Mouse (Mus musculus) heart, embryonic 14.5 days (tissue): ENCODE measurements around the gene Jarid2. TPM values are rescaled to one million over a fixed set of nuclear protein-coding genes. Genes with fewer than 3 reads are reported as not detected.

ENCODE experiments used
- ATAC-seq: fragments of 200-750 bp; cut with Nextera tagmentation; 2 replicates; pipeline ENCODE4 v1.8.0; 2017; ENCODE audit warnings: low read depth, moderate TSS enrichment; ENCODE audit not compliant: insufficient number of reproducible peaks, insufficient read depth, low FRiP score
- H3K27ac ChIP-seq, 2 experiments: fragments of 200-500 bp in 1 of 2; fragments of 300-500 bp in 1 of 2; sonication (generic) in 1 of 2; replicated peaks in 1 of 2; 2 replicates each; pipeline ENCODE4 v1.5.1; 2012 to 2014; ENCODE audit warnings: low read depth in 2 of 2, low read length in 2 of 2, control low read depth in 1 of 2, mild to moderate bottlenecking in 1 of 2, mixed read lengths in 1 of 2; ENCODE audit not compliant: control insufficient read depth in 1 of 2, insufficient read depth in 1 of 2
- H3K27me3 ChIP-seq: fragments of 300-500 bp; sonication (generic); 2 replicates; pipeline ENCODE4 v1.6.1; 2014; ENCODE audit warnings: mild to moderate bottlenecking, low read length, control low read depth; ENCODE audit not compliant: control insufficient read depth, insufficient read depth
- H3K36me3 ChIP-seq: fragments of 300-500 bp; sonication (generic); 2 replicates; pipeline ENCODE4 v1.6.1; 2014; ENCODE audit warnings: mild to moderate bottlenecking, control low read depth, low read length, mixed read lengths; ENCODE audit not compliant: control insufficient read depth, insufficient read depth
- H3K4me1 ChIP-seq, 2 experiments: fragments of 200-500 bp in 1 of 2; fragments of 300-500 bp in 1 of 2; sonication (generic) in 1 of 2; 2 replicates each; pipeline ENCODE4 v1.6.1; 2012 to 2014; ENCODE audit warnings: low read length in 2 of 2, control low read depth in 1 of 2, mixed read lengths in 1 of 2; ENCODE audit not compliant: control insufficient read depth in 2 of 2, insufficient read depth in 2 of 2
- H3K4me2 ChIP-seq: fragments of 300-500 bp; sonication (generic); 2 replicates; pipeline ENCODE4 v1.6.1; 2014; ENCODE audit warnings: mild to moderate bottlenecking, low read length
- H3K4me3 ChIP-seq, 2 experiments: fragments of 200-500 bp in 1 of 2; fragments of 300-500 bp in 1 of 2; sonication (generic) in 1 of 2; 2 replicates each; pipeline ENCODE4 v1.5.1; 2012 to 2014; ENCODE audit warnings: low read length in 2 of 2, mild to moderate bottlenecking in 2 of 2, control low read depth in 1 of 2, low read depth in 1 of 2, moderate library complexity in 1 of 2; ENCODE audit not compliant: control insufficient read depth in 1 of 2, insufficient read depth in 1 of 2
- H3K9ac ChIP-seq: fragments of 300-500 bp; sonication (generic); 2 replicates; pipeline ENCODE4 v1.6.1; 2014; ENCODE audit warnings: mild to moderate bottlenecking, low read length
- H3K9me3 ChIP-seq: fragments of 300-500 bp; sonication (generic); 2 replicates; pipeline ENCODE4 v1.6.1; 2016; ENCODE audit warnings: low read length, control low read depth; ENCODE audit not compliant: control insufficient read depth
- WGBS: fragments of 180-500 bp; shearing (Covaris S2); extraction: QIAGEN DNeasy Blood & Tissue Kit; methylation state at CpG from one replicate; pipeline ENCODE4 v1.1.7; 2014; 5-methylcytosine and 5-hydroxymethylcytosine counted together
- polyA plus RNA-seq: library from polyadenylated mRNA; unstranded; fragments of >200 nt; fragmentation: Nextera tagmentation; extraction: Ambion mirVana; gene quantifications from 2 replicates; pipeline ENCODE4 v1.2.1, GENCODE M21; 2014

Gene Jarid2
- polyA plus RNA-seq, 1 experiment from 2014 or later: 17.4 TPM

GRCm38 (mm10) chr13:44770808-44771605 is 41.7 kb downstream of the Jarid2 start:
- H3K9ac ChIP-seq: no peak overlapping the region
- no peaks in the 10 kb centered on the region for H3K27me3 ChIP-seq
- H3K27ac ChIP-seq: no peak overlapping the region
- ATAC-seq: no peak
- WGBS: 49% methylated on average over 5 of the region's 5 CpGs
- no peaks in the 10 kb centered on the region for H3K36me3 ChIP-seq
- no peak overlapping the region for H3K4me3 ChIP-seq
- no peaks in the 10 kb centered on the region for H3K9me3 ChIP-seq
- H3K4me2 ChIP-seq: no peak overlapping the region
- peaks cover 0 to 18% of the 10 kb centered on the region in 2 experiments; a peak in 2 of 4 replicates for H3K4me1 ChIP-seq

DNA sequence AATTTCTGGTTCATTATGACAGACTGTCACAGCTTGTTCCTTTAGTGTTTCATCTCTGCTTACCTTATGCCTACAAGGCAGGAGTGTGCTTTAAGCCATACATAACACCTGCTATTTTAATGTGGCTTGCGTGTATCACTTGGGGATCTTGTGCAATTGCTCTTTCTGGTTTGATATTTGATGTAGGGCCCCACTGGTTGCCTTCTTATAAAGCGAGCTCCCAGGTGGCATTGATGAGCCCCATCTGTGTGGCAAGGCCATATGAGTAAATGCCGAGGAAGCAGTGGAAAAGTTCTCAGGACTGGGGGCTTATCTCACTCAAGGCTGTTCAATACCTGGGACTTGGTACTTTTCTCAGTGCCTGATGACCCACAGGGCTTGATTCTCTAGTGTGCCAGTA is 43.5 kb downstream of the Jarid2 start:
- H3K4me3 ChIP-seq: no peak overlapping the region
- no peak for ATAC-seq
- no peak overlapping the region for H3K27ac ChIP-seq
- no peaks in the 10 kb centered on the region for H3K27me3 ChIP-seq
- H3K4me1 ChIP-seq: peaks cover 0 to 17% of the 10 kb centered on the region in 2 experiments; a peak in 2 of 4 replicates
- 97% methylated on average over 3 of the region's 3 CpGs for WGBS
- no peak overlapping the region for H3K4me2 ChIP-seq
- no peak overlapping the region for H3K9ac ChIP-seq
- no peaks in the 10 kb centered on the region for H3K36me3 ChIP-seq
- no peaks in the 10 kb centered on the region for H3K9me3 ChIP-seq

- 0 out of 2 replicates have a peak, but pooled peaks cover 4% of the 10 kb centered on the region for H3K36me3 ChIP-seq
- H3K27me3 ChIP-seq: no peaks in the 10 kb centered on the region
- H3K4me1 ChIP-seq: peaks cover 0 to 12% of the 10 kb centered on the region in 2 experiments; a peak in 1 of 4 replicates
- H3K27ac ChIP-seq: no peak overlapping the region
- ATAC-seq: no peak
- H3K9ac ChIP-seq: no peak overlapping the region
- 79% methylated on average over 4 of the region's 4 CpGs for WGBS
- H3K4me3 ChIP-seq: no peak overlapping the region
- no peak overlapping the region for H3K4me2 ChIP-seq
- no peaks in the 10 kb centered on the region for H3K9me3 ChIP-seq
These were observed 45.1 kb downstream of the Jarid2 start for GRCm38 (mm10) chr13:44774351-44774750.

GRCm38 (mm10) chr13:44775396-44775795 is 46.1 kb downstream of the Jarid2 start:
- no peak for ATAC-seq
- Histone ChIP-seq H3K36me3 (0 out of 2 replicates have a peak, but pooled peaks cover 4% of the 10 kb centered on the region), H3K4me3 (no peak overlapping the region), H3K4me2 (no peak overlapping the region), H3K9me3 (no peaks in the 10 kb centered on the region), H3K9ac (no peak overlapping the region), H3K4me1 (peaks cover 0 to 8% of the 10 kb centered on the region in 2 experiments; a peak in 2 of 4 replicates), H3K27ac (no peak overlapping the region), H3K27me3 (no peaks in the 10 kb centered on the region)
- WGBS: 80% methylated on average over 3 of the region's 3 CpGs

DNA sequence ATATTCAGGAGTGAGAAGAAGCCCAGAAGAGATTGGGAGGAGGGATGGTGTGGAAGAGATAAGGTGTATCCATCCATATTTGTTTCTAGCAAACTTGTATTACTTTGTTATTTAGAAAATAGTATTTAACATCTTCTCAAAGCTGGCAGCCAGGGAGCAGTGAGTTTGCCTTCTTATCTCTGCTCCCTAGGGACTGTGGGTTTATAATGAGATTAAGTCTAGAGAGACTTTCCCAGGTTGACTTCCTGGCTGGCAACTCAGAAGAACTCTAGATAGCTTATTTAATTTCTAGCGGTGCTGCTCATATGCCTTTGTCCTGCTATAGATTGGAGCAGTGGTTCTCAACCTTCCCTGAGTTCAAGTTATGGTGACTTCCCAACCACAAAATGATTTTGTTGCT is 51.2 kb downstream of the Jarid2 start:
- no peaks in the 10 kb centered on the region for H3K27me3 ChIP-seq
- peaks cover 0 to 9% of the 10 kb centered on the region in 2 experiments; a peak in 3 of 4 replicates for H3K4me1 ChIP-seq
- 0 out of 2 replicates have a peak, but pooled peaks cover 4% of the 10 kb centered on the region for H3K36me3 ChIP-seq
- no peak overlapping the region for H3K4me3 ChIP-seq
- no peaks in the 10 kb centered on the region for H3K9me3 ChIP-seq
- no peak overlapping the region for H3K4me2 ChIP-seq
- 14% methylated on average over 1 of the region's 1 CpGs for WGBS
- no peak for ATAC-seq
- no peak overlapping the region for H3K9ac ChIP-seq
- no peak overlapping the region for H3K27ac ChIP-seq

DNA sequence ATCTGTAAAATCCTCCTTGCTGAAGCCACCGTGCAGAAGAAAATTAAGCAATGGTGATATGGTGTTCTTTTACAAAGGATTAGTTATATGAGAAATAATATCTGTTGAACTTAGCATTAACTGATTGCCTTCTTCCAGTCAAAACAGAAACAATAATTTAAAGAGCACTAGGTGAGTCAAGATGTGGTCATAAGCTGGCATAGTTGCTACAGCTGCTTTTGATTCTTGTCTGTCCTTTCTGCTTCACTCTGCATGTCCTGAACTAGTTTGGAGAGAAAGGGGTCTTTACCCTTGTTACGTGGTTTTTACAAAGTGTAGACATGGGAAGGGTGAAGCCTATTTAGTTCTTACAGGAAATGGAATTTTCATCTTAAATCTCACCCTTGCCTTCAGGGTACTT is 51.9 kb downstream of the Jarid2 start:
- Histone ChIP-seq H3K36me3 (0 out of 2 replicates have a peak, but pooled peaks cover 4% of the 10 kb centered on the region), H3K27me3 (no peaks in the 10 kb centered on the region), H3K4me3 (no peak overlapping the region), H3K9ac (no peak overlapping the region), H3K27ac (no peak overlapping the region), H3K4me1 (peaks cover 0 to 14% of the 10 kb centered on the region in 2 experiments; a peak in 3 of 4 replicates), H3K4me2 (no peak overlapping the region), H3K9me3 (no peaks in the 10 kb centered on the region)
- no peak for ATAC-seq
- WGBS: 92% methylated on average over 2 of the region's 2 CpGs

DNA sequence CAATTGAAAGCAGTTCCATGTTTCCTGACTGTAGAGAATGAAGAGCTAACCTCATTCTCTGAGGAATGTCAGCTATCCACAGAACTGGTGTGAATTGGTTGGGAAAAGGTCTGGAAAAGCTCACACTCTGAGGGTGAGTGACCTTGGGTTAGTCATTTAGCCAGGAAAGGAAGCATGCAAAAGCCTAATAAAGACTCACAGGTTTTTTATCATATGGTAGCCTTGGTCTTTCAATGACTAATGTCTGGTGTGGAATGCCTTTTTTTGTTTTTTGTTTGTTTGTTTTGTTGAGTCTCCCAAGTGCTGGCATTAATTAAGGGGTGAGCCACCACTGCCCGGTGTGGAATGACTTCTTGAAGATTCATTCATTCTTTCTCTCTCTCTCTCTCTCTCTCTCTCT is 55.3 kb downstream of the Jarid2 start:
- Histone ChIP-seq H3K36me3 (no peaks in the 10 kb centered on the region), H3K27ac (no peak overlapping the region), H3K27me3 (no peaks in the 10 kb centered on the region), H3K4me3 (no peak overlapping the region), H3K9me3 (no peaks in the 10 kb centered on the region), H3K4me2 (no peak overlapping the region), H3K4me1 (peaks cover 2 to 39% of the 10 kb centered on the region in 2 experiments), H3K9ac (no peak overlapping the region)
- no peak for ATAC-seq
- 88% methylated on average over 1 of the region's 1 CpGs for WGBS
